Mouse (Mus musculus) NIH3T3 (cell line): ENCODE data around the gene Hoxb9.

Source experiments
- DNase-seq: peaks from one replicate; pipeline ENCODE4 v3.0.0-alpha.2; 2012; ENCODE audit warnings: low read depth

The Hoxb9 gene

GRCm38 (mm10) chr11:96270996-96271540 is at the start of gene Hoxb9:
Gene Hoxb9 (plus strand): TSS chr11:96271457.
- peak; percentile 11 for DNase-seq

GRCm38 (mm10) chr11:96223813-96224212 is 47.4 kb upstream of the Hoxb9 start:
- peak; percentile 43 for DNase-seq

GRCm38 (mm10) chr11:96227676-96228075 is 43.6 kb upstream of the Hoxb9 start:
- no peak for DNase-seq

GRCm38 (mm10) chr11:96234906-96235305 is 36.4 kb upstream of the Hoxb9 start:
- peak; percentile 81 for DNase-seq

GRCm38 (mm10) chr11:96240211-96240610 is 31.0 kb upstream of the Hoxb9 start:
- peak; percentile 82 for DNase-seq

GRCm38 (mm10) chr11:96250901-96251300 is 20.4 kb upstream of the Hoxb9 start:
- no peak for DNase-seq

GRCm38 (mm10) chr11:96251480-96252031 is 19.7 kb upstream of the Hoxb9 start:
- DNase-seq: no peak

GRCm38 (mm10) chr11:96252541-96253120 is 18.6 kb upstream of the Hoxb9 start:
- no peak for DNase-seq

- no peak for DNase-seq
These were observed 17.0 kb upstream of the Hoxb9 start for GRCm38 (mm10) chr11:96254221-96254620.

- no peak for DNase-seq
These were observed 15.9 kb upstream of the Hoxb9 start for GRCm38 (mm10) chr11:96255111-96255995.

GRCm38 (mm10) chr11:96255996-96256445 is 15.2 kb upstream of the Hoxb9 start:
- no peak for DNase-seq

- DNase-seq: no peak
These were observed 14.1 kb upstream of the Hoxb9 start for GRCm38 (mm10) chr11:96257141-96257540.

- no peak for DNase-seq
These were observed 12.2 kb upstream of the Hoxb9 start for GRCm38 (mm10) chr11:96259038-96259437.

- DNase-seq: no peak
These were observed 11.7 kb upstream of the Hoxb9 start for GRCm38 (mm10) chr11:96259511-96259910.

- peak; percentile 79 for DNase-seq
These were observed 10.8 kb upstream of the Hoxb9 start for GRCm38 (mm10) chr11:96260310-96260970.

GRCm38 (mm10) chr11:96261323-96261890 is 9.8 kb upstream of the Hoxb9 start:
- DNase-seq: peak; percentile 24

GRCm38 (mm10) chr11:96262262-96262830 is 8.9 kb upstream of the Hoxb9 start:
- DNase-seq: no peak

- no peak for DNase-seq
These were observed 7.4 kb upstream of the Hoxb9 start for GRCm38 (mm10) chr11:96263636-96264389.

GRCm38 (mm10) chr11:96264390-96265020 is 6.8 kb upstream of the Hoxb9 start:
- no peak for DNase-seq

- DNase-seq: no peak
These were observed 5.3 kb upstream of the Hoxb9 start for GRCm38 (mm10) chr11:96265954-96266353.
